Mouse (Mus musculus): ENCODE measurements around the gene Dnah14.
A peak's percentile ranks its signal among the peaks of the same experiment; 100 is the strongest.
"Not testable (repeated sequence)": the region's sequence is repeated elsewhere in the genome, so short reads cannot be mapped to it uniquely, and the experiment has no call there.

The Dnah14 gene

GRCm38 (mm10) chr1:181782600-181782999, 206.2 kb downstream of the Dnah14 start:
- not testable (repeated sequence) for DNase-seq (ENCODE audit: low spot score in 2 of 2)

- no peak for DNase-seq (ENCODE audit: low spot score in 2 of 2)
Measured at GRCm38 (mm10) chr1:181789952-181790351, 213.6 kb downstream of the Dnah14 start.

GRCm38 (mm10) chr1:181793541-181793940, 217.2 kb downstream of the Dnah14 start:
- DNase-seq (ENCODE audit: low spot score in 2 of 2) = peak; percentile 70 to 79

- no peak for DNase-seq (ENCODE audit: low spot score in 2 of 2)
Measured at GRCm38 (mm10) chr1:181799911-181800310, 223.6 kb downstream of the Dnah14 start.

GRCm38 (mm10) chr1:181800667-181801066, 224.3 kb downstream of the Dnah14 start:
- no peak for DNase-seq (ENCODE audit: low spot score in 2 of 2)

- no peak for DNase-seq (ENCODE audit: low spot score in 2 of 2)
Measured at GRCm38 (mm10) chr1:181811481-181812223, 235.3 kb downstream of the Dnah14 start.

GRCm38 (mm10) chr1:181826716-181827115, 250.4 kb downstream of the Dnah14 start:
- no peak for DNase-seq (ENCODE audit: low spot score in 2 of 2)

- no peak for DNase-seq (ENCODE audit: low spot score in 2 of 2)
Measured at GRCm38 (mm10) chr1:181828365-181828764, 252.0 kb downstream of the Dnah14 start.

- no peak for DNase-seq (ENCODE audit: low spot score in 2 of 2)
Measured at GRCm38 (mm10) chr1:181832720-181833119, 256.4 kb downstream of the Dnah14 start.

GRCm38 (mm10) chr1:181833143-181833542, 256.8 kb downstream of the Dnah14 start:
- DNase-seq (ENCODE audit: low spot score in 2 of 2) = no peak

- no peak for DNase-seq (ENCODE audit: low spot score in 2 of 2)
Measured at GRCm38 (mm10) chr1:181838111-181838510, 261.8 kb downstream of the Dnah14 start.

- DNase-seq (ENCODE audit: low spot score in 2 of 2) = peak in 1 of 2 experiments; percentile 44
Measured at GRCm38 (mm10) chr1:181839746-181840366, 263.5 kb downstream of the Dnah14 start.

GRCm38 (mm10) chr1:181841396-181841795, 265.0 kb downstream of the Dnah14 start:
- no peak for DNase-seq (ENCODE audit: low spot score in 2 of 2)

- DNase-seq (ENCODE audit: low spot score in 2 of 2) = peak; percentile 96 to 97
Measured at GRCm38 (mm10) chr1:181841864-181842672, 265.7 kb downstream of the Dnah14 start.

- no peak for DNase-seq (ENCODE audit: low spot score in 2 of 2)
Measured at GRCm38 (mm10) chr1:181842781-181843180, 266.4 kb downstream of the Dnah14 start, which contains the start of gene Lbr. Gene Lbr (minus strand): TSS chr1:181843046.

GRCm38 (mm10) chr1:181844874-181845547, 268.7 kb downstream of the Dnah14 start:
- DNase-seq (ENCODE audit: low spot score in 2 of 2) = no peak

GRCm38 (mm10) chr1:181845767-181846166, 269.4 kb downstream of the Dnah14 start:
- DNase-seq (ENCODE audit: low spot score in 2 of 2) = peak in 1 of 2 experiments; percentile 20

- no peak for DNase-seq (ENCODE audit: low spot score in 2 of 2)
Measured at GRCm38 (mm10) chr1:181847396-181847795, 271.0 kb downstream of the Dnah14 start.

- no peak for DNase-seq (ENCODE audit: low spot score in 2 of 2)
Measured at GRCm38 (mm10) chr1:181848210-181848609, 271.9 kb downstream of the Dnah14 start.

GRCm38 (mm10) chr1:181850441-181850840, 274.1 kb downstream of the Dnah14 start:
- no peak for DNase-seq (ENCODE audit: low spot score in 2 of 2)

- DNase-seq (ENCODE audit: low spot score in 2 of 2) = peak; percentile 67 to 69
Measured at GRCm38 (mm10) chr1:181851521-181852310, 275.4 kb downstream of the Dnah14 start.

Measured in heart, adult 9 months (tissue).